Mouse (Mus musculus): ENCODE data around the gene Laptm4a.

GRCm38 (mm10) chr12:8881736-8882135 is 39.7 kb upstream of the Laptm4a start:
- no peak for TF ChIP-seq GATA1 (IDR thresholded peaks at IDR 0.05; ENCODE audit: low read length)
- TF ChIP-seq TAL1 (IDR thresholded peaks at IDR 0.05; ENCODE audit: low read length): no peak
